Mouse (Mus musculus) neural tube, embryonic 13.5 days (tissue): ENCODE measurements at regions not wholly inside any gene's neighbourhood (a gene's known extent, or its start where the extent isn't known, plus 50 kb on each side); places are given as distances from the start of the nearest gene placed in this dataset.
"Not testable (repeated sequence)": the region's sequence is repeated elsewhere in the genome, so short reads cannot be mapped to it uniquely, and the experiment has no call there.

Experiments
- ATAC-seq: fragments of 200-750 bp; cut with Nextera tagmentation; 2 replicates; pipeline ENCODE4 v1.8.0; 2017; ENCODE audit warnings: low read depth, mild to moderate bottlenecking, moderate TSS enrichment, moderate library complexity
- H3K27ac ChIP-seq: fragments of 300-500 bp; sonication (generic); replicated peaks from 2 replicates; pipeline ENCODE4 v1.5.1; 2015; ENCODE audit warnings: moderate library complexity, mild to moderate bottlenecking, inconsistent platforms
- H3K27me3 ChIP-seq: fragments of 300-500 bp; sonication (generic); 2 replicates; pipeline ENCODE4 v1.6.1; 2015; ENCODE audit warnings: mild to moderate bottlenecking, inconsistent platforms
- H3K36me3 ChIP-seq: fragments of 300-500 bp; sonication (generic); 2 replicates; pipeline ENCODE4 v1.6.1; 2015; ENCODE audit warnings: mild to moderate bottlenecking, inconsistent platforms
- H3K4me1 ChIP-seq: fragments of 300-500 bp; sonication (generic); replicated peaks from 2 replicates; pipeline ENCODE4 v1.6.1; 2015; ENCODE audit warnings: inconsistent platforms
- H3K4me2 ChIP-seq: fragments of 300-500 bp; sonication (generic); 2 replicates; pipeline ENCODE4 v1.6.1; 2015; ENCODE audit warnings: inconsistent platforms, mild to moderate bottlenecking, moderate library complexity
- H3K4me3 ChIP-seq: fragments of 300-500 bp; sonication (generic); 2 replicates; pipeline ENCODE4 v1.5.1; 2015; ENCODE audit warnings: mild to moderate bottlenecking, inconsistent platforms
- H3K9ac ChIP-seq: fragments of 300-500 bp; sonication (generic); 2 replicates; pipeline ENCODE4 v1.6.1; 2015; ENCODE audit warnings: moderate library complexity, mild to moderate bottlenecking, inconsistent platforms
- H3K9me3 ChIP-seq: fragments of 300-500 bp; sonication (generic); 2 replicates; pipeline ENCODE4 v1.6.1; 2016; ENCODE audit warnings: inconsistent platforms
- WGBS: fragments of 180-500 bp; shearing (Covaris S2); methylation state at CpG from one replicate; pipeline ENCODE4 v1.1.7; 2015; 5-methylcytosine and 5-hydroxymethylcytosine counted together

DNA sequence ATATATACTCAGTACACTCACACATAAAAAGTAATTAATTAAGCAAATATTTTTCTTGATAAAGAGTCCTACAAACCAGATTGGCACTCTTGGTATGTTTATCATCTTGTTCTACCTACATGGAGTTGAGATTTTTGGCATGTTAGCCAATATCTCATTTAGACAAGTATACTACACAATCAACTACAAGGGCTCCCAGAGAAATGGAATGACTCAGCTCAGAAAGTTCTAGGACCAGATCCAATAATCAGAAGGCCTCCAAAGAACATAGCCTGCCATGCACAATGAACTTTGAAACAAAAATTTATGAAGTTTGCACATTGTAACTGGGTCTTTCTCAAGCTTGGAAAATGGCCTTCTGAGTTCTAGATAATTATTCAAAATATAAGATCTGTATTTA, 100.0 kb upstream of the Tbl1x start:
- Histone ChIP-seq H3K9ac (no peak overlapping the region), H3K36me3 (no peaks in the 10 kb centered on the region), H3K27ac (no peak overlapping the region), H3K27me3 (no peaks in the 10 kb centered on the region), H3K4me2 (no peak overlapping the region), H3K4me3 (no peak overlapping the region), H3K4me1 (no peaks in the 10 kb centered on the region), H3K9me3 (no peaks in the 10 kb centered on the region)
- no peak for ATAC-seq

DNA sequence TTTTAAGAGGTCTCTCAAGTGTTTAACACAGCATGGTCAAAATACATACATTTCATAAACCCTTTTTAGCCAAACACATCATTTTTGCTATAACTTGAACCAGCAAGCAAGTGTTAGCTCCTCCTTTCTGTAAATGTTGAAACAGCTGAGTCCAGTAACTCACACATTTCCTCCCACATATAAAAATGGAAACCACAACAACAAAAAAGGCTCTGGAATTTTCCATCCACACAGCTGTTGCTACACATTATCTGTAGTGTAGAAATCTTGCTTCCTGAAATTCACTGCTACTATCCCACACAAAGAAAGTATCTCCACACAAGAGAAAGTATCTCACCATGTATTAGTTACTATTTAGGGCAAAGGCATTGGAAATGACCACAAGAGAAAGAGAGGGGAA, 96.7 kb upstream of the Tbl1x start:
- no peak overlapping the region for H3K9ac ChIP-seq
- H3K36me3 ChIP-seq = no peaks in the 10 kb centered on the region
- H3K27ac ChIP-seq = no peak overlapping the region
- H3K4me1 ChIP-seq = no peaks in the 10 kb centered on the region
- no peak overlapping the region for H3K4me3 ChIP-seq
- no peak for ATAC-seq
- no peak overlapping the region for H3K4me2 ChIP-seq
- no peaks in the 10 kb centered on the region for H3K9me3 ChIP-seq
- H3K27me3 ChIP-seq = no peaks in the 10 kb centered on the region

DNA sequence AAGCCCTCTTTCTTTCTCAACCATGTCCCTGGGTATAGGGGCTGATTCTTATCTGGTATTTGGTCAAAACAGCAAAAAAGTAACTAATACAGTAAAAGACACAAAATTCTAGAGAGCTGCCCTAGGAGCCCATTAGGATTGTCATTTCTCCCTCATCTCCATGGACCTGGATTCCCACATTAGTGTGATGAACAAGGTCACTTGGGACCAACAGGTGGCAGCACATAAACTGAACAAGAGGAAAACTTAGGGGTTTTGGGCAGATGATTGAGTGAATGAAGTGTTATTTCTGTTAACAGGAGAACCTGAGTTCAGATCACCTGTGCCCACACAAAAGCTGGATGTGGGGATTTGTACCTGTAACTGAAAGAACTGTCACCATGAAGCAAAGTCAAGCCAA, 93.0 kb upstream of the Tbl1x start:
- ATAC-seq = no peak
- H3K27ac ChIP-seq = no peak overlapping the region
- no peaks in the 10 kb centered on the region for H3K9me3 ChIP-seq
- H3K4me1 ChIP-seq = no peaks in the 10 kb centered on the region
- no peak overlapping the region for H3K4me2 ChIP-seq
- no peaks in the 10 kb centered on the region for H3K36me3 ChIP-seq
- H3K27me3 ChIP-seq = no peaks in the 10 kb centered on the region
- H3K4me3 ChIP-seq = no peak overlapping the region
- no peak overlapping the region for H3K9ac ChIP-seq

- Histone ChIP-seq H3K4me1 (no peaks in the 10 kb centered on the region), H3K9me3 (no peaks in the 10 kb centered on the region), H3K4me3 (no peak overlapping the region), H3K9ac (no peak overlapping the region), H3K27me3 (no peaks in the 10 kb centered on the region), H3K4me2 (no peak overlapping the region), H3K36me3 (no peaks in the 10 kb centered on the region), H3K27ac (no peak overlapping the region)
- WGBS = 45% methylated on average over 2 of the region's 2 CpGs
- no peak for ATAC-seq
Measured at GRCm38 (mm10) chrX:77422206-77422605, 88.6 kb upstream of the Tbl1x start.

- H3K9ac ChIP-seq = no peak overlapping the region
- no peak for ATAC-seq
- no peaks in the 10 kb centered on the region for H3K27me3 ChIP-seq
- H3K9me3 ChIP-seq = no peaks in the 10 kb centered on the region
- H3K4me2 ChIP-seq = no peak overlapping the region
- H3K27ac ChIP-seq = no peak overlapping the region
- no peaks in the 10 kb centered on the region for H3K36me3 ChIP-seq
- H3K4me3 ChIP-seq = no peak overlapping the region
- 86% methylated on average over 3 of the region's 3 CpGs for WGBS
- no peaks in the 10 kb centered on the region for H3K4me1 ChIP-seq
Measured at GRCm38 (mm10) chrX:77424792-77425727, 85.8 kb upstream of the Tbl1x start.

DNA sequence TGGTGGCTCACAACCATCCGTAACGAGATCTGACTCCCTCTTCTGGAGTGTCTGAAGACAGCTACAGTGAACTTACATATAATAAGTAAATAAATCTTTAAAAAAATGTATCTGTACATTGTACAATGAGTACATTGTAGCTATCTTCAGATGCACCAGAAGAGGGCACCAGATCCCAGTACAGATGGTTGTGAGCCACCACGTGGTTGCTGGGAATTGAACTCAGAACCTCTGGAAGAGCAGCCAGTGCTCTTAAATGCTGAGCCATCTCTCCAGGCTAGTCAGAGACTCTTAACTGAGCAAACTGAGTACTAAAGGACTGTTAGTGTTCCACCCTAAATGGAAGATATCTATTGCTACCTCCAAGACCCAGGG, 85.1 kb upstream of the Tbl1x start:
- H3K4me2 ChIP-seq, H3K4me3 ChIP-seq, H3K9me3 ChIP-seq, ATAC-seq, H3K36me3 ChIP-seq, H3K27me3 ChIP-seq, H3K4me1 ChIP-seq, H3K9ac ChIP-seq, H3K27ac ChIP-seq: not testable (repeated sequence)
- WGBS = 67% methylated on average over 3 of the region's 3 CpGs

DNA sequence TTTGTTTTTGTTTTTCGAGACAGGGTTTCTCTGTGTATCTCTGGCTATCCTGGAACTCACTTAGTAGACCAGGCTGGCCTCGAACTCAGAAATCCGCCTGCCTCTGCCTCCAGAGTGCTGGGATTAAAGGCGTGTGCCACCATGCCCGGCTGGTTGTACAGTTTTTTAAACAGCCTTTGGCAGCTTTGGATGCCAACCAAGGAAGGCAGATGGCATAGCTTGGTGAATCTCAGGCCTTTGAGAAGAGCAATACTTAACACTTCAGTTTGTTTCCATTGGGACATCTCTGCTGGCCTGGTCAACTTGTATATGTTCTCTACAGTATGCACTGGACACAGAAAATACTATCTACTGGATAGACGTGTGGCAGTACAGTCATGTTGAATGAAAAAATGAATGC, 84.0 kb upstream of the Tbl1x start:
- ATAC-seq, H3K27ac ChIP-seq, H3K4me3 ChIP-seq, H3K9me3 ChIP-seq, H3K36me3 ChIP-seq, H3K9ac ChIP-seq, H3K4me2 ChIP-seq, H3K27me3 ChIP-seq, H3K4me1 ChIP-seq: not testable (repeated sequence)
- WGBS = 82% methylated on average over 6 of the region's 6 CpGs

- H3K27me3 ChIP-seq = no peaks in the 10 kb centered on the region
- no peaks in the 10 kb centered on the region for H3K4me1 ChIP-seq
- no peak for ATAC-seq
- H3K9ac ChIP-seq = no peak overlapping the region
- WGBS = 79% methylated on average over 2 of the region's 2 CpGs
- peak overlapping the region; percentile 78 for H3K27ac ChIP-seq
- no peaks in the 10 kb centered on the region for H3K9me3 ChIP-seq
- no peak overlapping the region for H3K4me3 ChIP-seq
- no peak overlapping the region for H3K4me2 ChIP-seq
- H3K36me3 ChIP-seq = no peaks in the 10 kb centered on the region
Measured at GRCm38 (mm10) chrX:77432001-77432565, 78.7 kb upstream of the Tbl1x start.

GRCm38 (mm10) chrX:77432846-77433810, 77.7 kb upstream of the Tbl1x start:
- peak overlapping the region; percentile 79 for H3K27ac ChIP-seq
- H3K4me2 ChIP-seq = peak overlapping the region; percentile 44
- peak; percentile 97 for ATAC-seq
- H3K9me3 ChIP-seq = no peaks in the 10 kb centered on the region
- no peak overlapping the region for H3K9ac ChIP-seq
- no peaks in the 10 kb centered on the region for H3K4me1 ChIP-seq
- no peak overlapping the region for H3K4me3 ChIP-seq
- WGBS = 11% methylated on average over 21 of the region's 29 CpGs
- H3K36me3 ChIP-seq = no peaks in the 10 kb centered on the region
- no peaks in the 10 kb centered on the region for H3K27me3 ChIP-seq

DNA sequence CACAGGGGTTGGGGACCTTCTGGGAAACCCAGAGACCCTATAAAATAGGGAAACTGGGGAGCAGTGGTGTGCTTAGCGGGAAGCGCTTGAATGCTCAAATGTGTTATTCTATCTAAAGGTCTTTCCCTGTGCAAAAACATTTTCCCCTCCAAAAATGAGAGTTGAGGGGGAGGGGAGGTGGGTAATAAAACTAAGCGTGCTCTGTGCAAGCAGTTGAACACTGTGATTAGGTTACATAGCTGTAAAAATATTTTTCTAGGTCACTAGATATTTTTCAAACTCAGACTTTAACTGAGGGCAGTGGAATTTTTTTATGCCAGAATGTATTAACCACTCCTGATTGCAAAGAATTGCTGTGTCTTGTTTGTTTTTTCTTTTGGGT, 77.0 kb upstream of the Tbl1x start:
- no peaks in the 10 kb centered on the region for H3K9me3 ChIP-seq
- H3K27me3 ChIP-seq = no peaks in the 10 kb centered on the region
- H3K27ac ChIP-seq = peak overlapping the region; percentile 79
- H3K4me1 ChIP-seq = no peaks in the 10 kb centered on the region
- peak overlapping the region; percentile 44 for H3K4me2 ChIP-seq
- no peak overlapping the region for H3K9ac ChIP-seq
- ATAC-seq = peak; percentile 66; the same call in 1 of the 2 replicates
- no peak overlapping the region for H3K4me3 ChIP-seq
- 24% methylated on average over 3 of the region's 3 CpGs for whole genome bisulfite sequencing
- H3K36me3 ChIP-seq = no peaks in the 10 kb centered on the region

DNA sequence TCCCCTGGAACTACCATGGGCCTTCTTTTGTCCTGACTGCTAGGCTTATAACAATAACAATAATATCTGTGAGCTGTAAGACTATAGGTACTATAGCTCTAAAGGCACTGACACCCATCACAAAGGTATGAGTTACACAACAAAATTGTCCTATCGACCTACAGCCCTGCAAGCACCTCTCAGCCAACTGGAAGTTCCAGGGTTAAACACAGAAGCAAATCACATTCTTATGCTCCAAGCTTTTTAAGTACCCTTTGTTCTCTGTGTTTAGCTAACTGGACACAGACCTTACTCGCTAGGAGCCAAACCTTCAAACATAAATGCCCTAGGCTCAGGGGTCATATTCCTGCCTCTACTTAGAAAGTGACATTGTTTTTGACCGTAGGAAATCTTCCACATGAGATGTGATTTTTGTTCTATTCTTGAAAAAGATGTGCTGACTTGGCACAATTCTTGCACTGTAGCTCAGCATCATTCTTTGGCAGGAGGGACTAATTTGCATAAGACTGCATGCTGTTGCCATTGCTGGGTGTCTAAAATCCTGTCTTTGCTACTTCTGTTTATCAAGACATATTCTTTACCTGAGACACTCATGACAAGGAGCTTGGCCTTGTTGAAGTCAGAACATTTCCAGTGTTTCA, 66.8 kb upstream of the Tbl1x start:
- Histone ChIP-seq H3K9ac (no peak overlapping the region), H3K4me1 (0 out of 2 replicates have a peak, but pooled peaks cover 6% of the 10 kb centered on the region), H3K9me3 (no peaks in the 10 kb centered on the region), H3K4me2 (no peak overlapping the region), H3K36me3 (no peaks in the 10 kb centered on the region), H3K27ac (no peak overlapping the region), H3K4me3 (no peak overlapping the region), H3K27me3 (no peaks in the 10 kb centered on the region)
- ATAC-seq = 0 out of 2 replicates have a peak, but pooled peaks have one; percentile 50
- WGBS = 35% methylated on average over 3 of the region's 3 CpGs

GRCm38 (mm10) chrX:77446755-77447154, 64.1 kb upstream of the Tbl1x start:
- Histone ChIP-seq H3K4me3 (no peak overlapping the region), H3K9me3 (no peaks in the 10 kb centered on the region), H3K36me3 (no peaks in the 10 kb centered on the region), H3K9ac (no peak overlapping the region), H3K27ac (no peak overlapping the region), H3K27me3 (no peaks in the 10 kb centered on the region), H3K4me2 (no peak overlapping the region), H3K4me1 (0 out of 2 replicates have a peak, but pooled peaks cover 6% of the 10 kb centered on the region)
- WGBS = 82% methylated on average over 3 of the region's 3 CpGs
- no peak for ATAC-seq
